Mouse (Mus musculus): ENCODE data around the gene Qdpr. TPM values are rescaled to one million over a fixed set of nuclear protein-coding genes. Genes with fewer than 3 reads are reported as not detected.

The Qdpr gene
- total RNA-seq, 2 experiments from 2014 or later = 54.0 to 57.9 TPM

DNA sequence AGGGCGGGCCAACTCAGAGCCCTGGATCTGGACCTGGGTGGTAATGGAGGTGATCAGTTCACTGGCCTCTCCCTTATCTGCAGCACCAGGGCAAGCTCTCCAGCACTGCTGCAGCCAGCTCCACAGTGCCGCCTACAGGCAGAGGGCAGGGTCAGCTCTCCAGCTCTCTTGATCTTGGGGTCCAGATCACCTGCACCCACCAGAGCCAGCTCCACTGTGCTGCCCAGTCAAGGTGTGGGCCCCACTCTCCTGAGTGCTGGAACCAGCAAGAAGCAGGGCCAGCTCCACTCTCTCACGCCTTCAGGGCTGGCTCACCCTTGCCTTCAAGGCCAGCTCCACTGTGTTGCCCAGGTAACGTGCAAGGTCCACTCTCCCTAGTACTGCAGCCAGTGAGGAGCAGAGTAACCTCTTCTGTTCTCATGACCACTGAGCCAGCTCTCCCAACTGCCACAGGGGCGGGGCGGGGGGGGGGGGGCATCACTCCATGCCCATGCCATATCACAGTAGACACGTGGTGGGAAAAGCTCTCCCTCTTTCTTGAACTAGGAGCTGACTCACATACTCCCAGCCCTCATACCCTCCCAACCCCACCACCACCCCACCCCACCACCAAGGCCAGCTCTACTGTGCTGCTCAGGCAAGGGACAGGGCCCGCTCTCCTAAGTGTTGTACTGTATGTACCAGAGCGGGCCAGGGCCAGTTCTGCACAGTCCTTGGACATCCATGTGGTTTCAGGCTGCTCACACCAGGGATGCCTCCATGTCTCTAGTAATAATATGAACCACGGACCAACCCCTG lies 30.0 kb downstream of the Qdpr start:
- DNase-seq = no peak
- intact Hi-C loops (cut with DNase I) = loop anchor here (5.0 kb wide), 1 partner anchor 1138 kb away; no protein-coding TSS in a partner anchor

DNA sequence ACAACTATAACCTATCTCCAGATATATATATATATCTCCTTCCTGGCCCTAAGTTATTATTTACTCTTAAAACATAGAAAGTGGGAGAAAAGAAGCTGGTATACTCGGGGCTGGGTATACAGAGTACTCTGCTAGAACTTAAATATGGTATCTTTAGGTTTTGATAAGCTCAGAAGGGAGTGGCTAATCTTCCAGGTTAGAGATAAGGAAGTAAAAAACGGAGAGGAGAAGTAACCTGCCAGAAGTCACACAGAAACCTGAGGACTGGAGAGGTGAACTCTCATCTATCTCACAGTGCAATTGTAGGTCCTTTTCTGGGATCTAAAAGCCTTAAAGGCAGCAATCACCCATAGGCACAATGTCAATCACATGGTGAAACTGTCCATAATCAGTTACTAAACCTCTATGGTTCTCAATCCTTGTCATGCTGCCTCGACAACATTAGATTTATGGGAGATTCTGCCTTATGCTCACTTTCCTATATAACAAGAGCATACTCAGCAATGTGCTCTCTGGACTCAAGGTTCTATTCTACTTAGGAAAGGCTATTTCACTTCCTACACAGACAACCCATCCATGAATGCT lies 32.1 kb downstream of the Qdpr start:
- no peak for DNase-seq
- intact Hi-C loops (cut with DNase I) = no loop called here

DNA sequence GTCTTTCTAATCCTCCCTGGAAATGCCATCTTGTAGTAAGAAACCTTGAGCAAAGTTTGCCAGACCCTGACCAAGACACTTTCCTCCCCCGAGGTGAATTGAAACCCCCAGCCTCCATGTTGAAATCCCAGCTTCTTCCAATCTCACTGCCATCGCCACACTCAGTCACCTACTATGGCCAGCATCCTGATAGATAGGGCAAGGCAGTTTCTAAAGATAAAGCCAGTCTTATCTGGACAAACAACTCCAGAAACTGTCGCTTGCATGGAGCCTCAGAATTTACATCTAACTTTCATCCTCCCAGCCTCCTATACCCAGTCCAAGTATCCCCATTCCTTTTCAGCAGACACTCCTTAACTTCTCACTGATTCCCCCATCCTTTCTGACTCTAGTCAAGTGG lies 33.6 kb downstream of the Qdpr start:
- no peak for DNase-seq
- intact Hi-C loops (cut with DNase I) = no loop called here

DNA sequence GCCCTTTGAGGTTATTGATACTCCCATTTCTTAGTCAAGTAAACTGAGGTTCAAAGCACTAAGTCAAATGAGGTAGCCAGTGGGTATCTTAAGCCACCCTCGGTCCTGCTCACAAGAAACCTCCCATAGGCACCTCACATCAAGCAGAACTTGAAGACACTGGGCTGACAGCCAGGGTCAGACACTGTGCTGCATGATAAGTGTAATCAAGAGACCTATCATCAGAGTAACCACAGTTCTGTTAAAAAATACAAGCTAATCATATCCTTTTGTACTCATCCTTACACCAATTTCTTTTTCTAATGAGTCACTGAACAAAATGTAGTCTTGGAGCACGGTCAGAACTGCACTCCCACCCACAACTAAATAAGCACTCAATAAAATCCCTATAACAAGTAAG lies 43.9 kb downstream of the Qdpr start:
- no peak for DNase-seq
- intact Hi-C loops (cut with DNase I) = no loop called here

- intact Hi-C loops (cut with DNase I) = loop anchor here (5.0 kb wide), 2 partner anchors 1100 to 1120 kb away; no protein-coding TSS in a partner anchor
- peak; percentile 36 to 52 for DNase-seq
Measured at GRCm38 (mm10) chr5:45402632-45403031, 47.4 kb downstream of the Qdpr start.

DNA sequence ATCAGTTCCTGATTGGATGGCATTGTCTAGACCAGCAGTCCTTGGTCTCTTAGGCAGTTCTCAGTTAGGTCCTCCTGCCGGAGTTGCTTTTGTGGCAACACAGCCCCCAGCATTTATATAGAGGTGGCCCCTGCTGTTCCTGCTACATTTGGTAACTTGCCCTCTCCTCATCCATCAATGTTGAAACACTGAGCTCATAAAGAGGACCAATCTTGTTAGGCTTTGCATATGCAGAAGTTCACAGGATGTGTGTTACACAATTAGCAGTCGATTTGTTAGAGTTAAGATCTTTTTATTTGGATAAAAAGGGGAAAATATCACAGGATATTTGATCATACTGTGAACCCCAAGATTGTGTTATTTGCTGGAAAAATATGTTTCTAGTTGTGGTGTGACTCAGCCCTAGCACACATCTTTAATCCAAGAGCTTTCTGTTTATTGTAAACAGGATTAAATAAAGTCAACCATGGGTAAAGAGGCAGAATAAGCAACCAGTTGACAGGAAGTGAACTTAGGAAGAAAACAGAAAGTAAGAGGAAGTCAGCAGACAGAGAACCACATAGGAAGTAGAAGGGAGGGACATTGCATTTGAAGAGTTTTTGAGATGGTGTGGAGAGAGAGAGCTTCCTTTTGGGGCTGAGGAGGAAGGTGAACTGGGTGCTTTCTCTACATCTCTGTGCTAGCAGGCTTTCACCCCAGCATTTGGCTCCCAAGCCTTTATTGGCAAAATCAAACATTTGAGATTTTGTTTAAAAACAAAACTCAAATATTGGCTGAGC lies 65.8 kb downstream of the Qdpr start:
- intact Hi-C loops (cut with DNase I) = no loop called here
- no peak for DNase-seq

Other genes with a start within 250 kb of the Qdpr start
- gene Clrn2, start 3.5 kb upstream of the Qdpr start, total RNA-seq (2021) = not detected
- gene Lap3, start 43.1 kb upstream of the Qdpr start, total RNA-seq (2021) = 10 to 100 TPM; 51.1 to 53.8 TPM
- gene Med28, start 70.0 kb upstream of the Qdpr start, total RNA-seq (2021) = 10 to 100 TPM; 43.8 to 47.7 TPM
- gene Fam184b, start 189.4 kb upstream of the Qdpr start, total RNA-seq (2021) = under 1 TPM; 0.18 to 0.35 TPM
- gene Ncapg, start 219.7 kb upstream of the Qdpr start, total RNA-seq (2021) = under 1 TPM; 0.38 to 0.42 TPM

All from gastrocnemius, postnatal 36 days (tissue).